Mouse (Mus musculus): ENCODE measurements around the gene Sag.
"Not testable (repeated sequence)": the region's sequence is repeated elsewhere in the genome, so short reads cannot be mapped to it uniquely, and the experiment has no call there.

Sag gene

GRCm38 (mm10) chr1:87824420-87824995 lies 21.0 kb downstream of the Sag start:
- no peak for DNase-seq (ENCODE audit: low spot score)

- DNase-seq (ENCODE audit: low spot score) = no peak
Observed at GRCm38 (mm10) chr1:87825281-87825680, 21.8 kb downstream of the Sag start.

GRCm38 (mm10) chr1:87825991-87826390 lies 22.5 kb downstream of the Sag start:
- no peak for DNase-seq (ENCODE audit: low spot score)

GRCm38 (mm10) chr1:87826474-87826873 lies 23.0 kb downstream of the Sag start:
- no peak for DNase-seq (ENCODE audit: low spot score)

- DNase-seq (ENCODE audit: low spot score) = not testable (repeated sequence)
Observed at GRCm38 (mm10) chr1:87827476-87827875, 24.0 kb downstream of the Sag start.

GRCm38 (mm10) chr1:87828185-87828584 lies 24.7 kb downstream of the Sag start:
- DNase-seq (ENCODE audit: low spot score) = no peak

GRCm38 (mm10) chr1:87828926-87829580 lies 25.6 kb downstream of the Sag start:
- no peak for DNase-seq (ENCODE audit: low spot score)

- no peak for DNase-seq (ENCODE audit: low spot score)
Observed at GRCm38 (mm10) chr1:87829621-87830211, 26.2 kb downstream of the Sag start.

- no peak for DNase-seq (ENCODE audit: low spot score)
Observed at GRCm38 (mm10) chr1:87836453-87836852, 33.0 kb downstream of the Sag start.

- no peak for DNase-seq (ENCODE audit: low spot score)
Observed at GRCm38 (mm10) chr1:87837018-87837417, 33.5 kb downstream of the Sag start.

- no peak for DNase-seq (ENCODE audit: low spot score)
Observed at GRCm38 (mm10) chr1:87840411-87841208, 37.1 kb downstream of the Sag start.

- DNase-seq (ENCODE audit: low spot score) = no peak
Observed at GRCm38 (mm10) chr1:87846801-87847474, 43.5 kb downstream of the Sag start.

GRCm38 (mm10) chr1:87847475-87848168 lies 44.1 kb downstream of the Sag start:
- DNase-seq (ENCODE audit: low spot score) = no peak

- no peak for DNase-seq (ENCODE audit: low spot score)
Observed at GRCm38 (mm10) chr1:87848237-87848996, 44.9 kb downstream of the Sag start.

- DNase-seq (ENCODE audit: low spot score) = no peak
Observed at GRCm38 (mm10) chr1:87849278-87849677, 45.8 kb downstream of the Sag start.

- DNase-seq (ENCODE audit: low spot score) = no peak
Observed at GRCm38 (mm10) chr1:87851344-87851743, 47.9 kb downstream of the Sag start.

GRCm38 (mm10) chr1:87852081-87852790 lies 48.8 kb downstream of the Sag start:
- no peak for DNase-seq (ENCODE audit: low spot score)

- DNase-seq (ENCODE audit: low spot score) = peak; percentile 43
Observed at GRCm38 (mm10) chr1:87852892-87853600, 49.6 kb downstream of the Sag start, which contains the start of gene Dgkd. Dgkd (plus strand) TSS chr1:87853287.

- no peak for DNase-seq (ENCODE audit: low spot score)
Observed at GRCm38 (mm10) chr1:87853601-87854361, 50.3 kb downstream of the Sag start.

Data from ovary, adult 18-20 months (tissue).